Mouse (Mus musculus): Measurements from ENCODE around the gene Nwd2. TPM values are rescaled to one million over a fixed set of nuclear protein-coding genes. Genes with fewer than 3 reads are reported as not detected.

Nwd2 gene
- total and polyA plus RNA-seq, 3 experiments = 0.22 TPM; not detected in 2

DNA sequence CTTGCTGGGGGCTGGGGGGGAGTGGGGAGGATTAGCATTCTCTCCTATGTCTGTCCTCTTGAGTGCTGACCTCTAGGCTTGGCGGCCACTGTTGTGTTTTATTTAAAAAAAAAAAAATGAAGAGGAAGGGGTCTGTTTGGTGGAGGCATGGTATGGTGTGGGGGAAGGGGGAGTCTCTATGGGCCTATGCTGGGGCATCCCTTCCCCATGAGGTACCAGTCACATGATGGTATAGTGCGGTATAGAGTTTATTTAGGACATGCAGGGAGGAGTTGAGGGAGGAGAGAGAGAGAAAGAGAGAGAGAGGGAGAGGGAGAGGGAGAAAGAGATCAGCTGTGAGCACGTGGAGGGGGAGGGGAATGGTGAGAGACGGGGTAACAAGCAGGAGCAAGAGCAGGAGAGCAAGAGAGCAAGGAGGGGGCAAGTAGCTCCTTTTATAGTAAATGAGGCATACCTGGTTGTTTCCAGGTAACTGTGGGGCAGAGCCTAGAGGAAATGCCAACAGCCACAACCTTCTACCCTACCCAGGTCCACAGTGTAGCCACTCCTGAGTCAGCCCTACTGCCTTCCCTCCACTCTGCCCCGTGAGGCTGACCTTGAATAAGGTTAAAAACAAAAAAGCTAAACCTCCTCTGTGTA is 178.6 kb downstream of the Nwd2 start:
- no peaks in the 10 kb centered on the region for H3K4me1 ChIP-seq (ENCODE audit: insufficient read depth, low read depth, low read length)
- no peak for TF ChIP-seq POLR2AphosphoS5 (IDR thresholded peaks at IDR 0.05; ENCODE audit: insufficient replicate concordance, low read depth, low read length)
- no peak for TF ChIP-seq GATA2 (IDR thresholded peaks at IDR 0.05; ENCODE audit: borderline replicate concordance, low read depth, low read length)
- no peak for TF ChIP-seq GATA1 (IDR thresholded peaks at IDR 0.05; ENCODE audit: borderline replicate concordance, low read length)
- TF ChIP-seq CTCF (IDR thresholded peaks at IDR 0.05; ENCODE audit: low read depth, low read length) = no peak
- TF ChIP-seq TAL1 (conservative IDR thresholded peaks at IDR 0.05; ENCODE audit: low read depth, low read length) = no peak
- no peaks in the 10 kb centered on the region for H3K36me3 ChIP-seq (replicated peaks)
- ATAC-seq (ENCODE audit: extremely low read depth, insufficient number of reproducible peaks, low FRiP score, poor library complexity, severe bottlenecking) (no peak), DNase-seq (ENCODE audit: low spot score) (no peak)
- H3K27me3 ChIP-seq (ENCODE audit: insufficient read depth, low read length) = no peaks in the 10 kb centered on the region
- H3K9me3 ChIP-seq (replicated peaks) = peaks cover 3% of the 10 kb centered on the region
- no peak overlapping the region for H3K4me3 ChIP-seq (ENCODE audit: low read depth, low read length)

DNA sequence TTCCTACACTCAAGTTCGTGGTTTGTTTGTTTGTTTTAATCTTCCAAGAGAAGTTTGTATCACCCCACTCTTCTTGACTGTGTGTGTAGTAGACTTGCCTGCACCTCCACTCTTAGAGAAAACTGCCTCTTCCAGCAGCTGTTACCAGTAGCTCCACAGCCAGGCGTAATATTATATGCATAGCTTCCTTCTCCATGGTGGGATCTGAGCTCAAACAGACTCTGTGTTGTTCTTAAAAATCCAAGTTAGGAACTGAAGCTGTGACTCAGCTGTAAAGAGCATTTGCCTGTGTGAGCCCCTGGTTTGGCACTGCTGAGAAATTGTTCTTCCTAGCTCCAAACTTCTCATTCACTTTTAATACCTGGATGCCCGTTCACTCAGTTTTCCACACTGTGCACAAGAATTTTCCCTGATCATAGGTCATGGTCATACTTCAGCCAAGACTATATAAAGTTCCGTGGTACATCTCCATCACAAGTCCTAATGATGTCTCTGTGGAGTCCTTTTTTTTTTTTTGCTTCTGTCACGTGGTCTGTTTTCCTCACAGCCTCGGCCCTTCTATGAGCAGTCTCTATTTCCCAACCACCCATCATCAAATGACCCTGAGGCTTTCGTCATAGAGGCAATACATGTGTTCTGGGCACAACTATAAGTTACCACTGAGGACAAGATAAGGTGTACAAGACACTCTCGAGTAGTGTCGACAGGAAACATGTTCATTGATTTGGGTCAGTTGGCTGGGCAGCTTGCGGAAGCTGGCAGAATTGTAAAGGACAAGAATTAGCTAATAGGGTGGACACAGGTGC is 179.7 kb downstream of the Nwd2 start:
- Histone ChIP-seq H3K36me3 (replicated peaks) (no peaks in the 10 kb centered on the region), H3K9me3 (replicated peaks) (peaks cover 3% of the 10 kb centered on the region), H3K4me3 (ENCODE audit: low read depth, low read length) (no peak overlapping the region), H3K4me1 (ENCODE audit: insufficient read depth, low read depth, low read length) (no peaks in the 10 kb centered on the region), H3K27me3 (ENCODE audit: insufficient read depth, low read length) (no peaks in the 10 kb centered on the region)
- no peak for DNase-seq (ENCODE audit: low spot score)
- ATAC-seq (ENCODE audit: extremely low read depth, insufficient number of reproducible peaks, low FRiP score, poor library complexity, severe bottlenecking) = no peak
- TF ChIP-seq GATA1 (IDR thresholded peaks at IDR 0.05; ENCODE audit: borderline replicate concordance, low read length) (no peak), TAL1 (conservative IDR thresholded peaks at IDR 0.05; ENCODE audit: low read depth, low read length) (no peak), POLR2AphosphoS5 (IDR thresholded peaks at IDR 0.05; ENCODE audit: insufficient replicate concordance, low read depth, low read length) (no peak), GATA2 (IDR thresholded peaks at IDR 0.05; ENCODE audit: borderline replicate concordance, low read depth, low read length) (no peak), CTCF (IDR thresholded peaks at IDR 0.05; ENCODE audit: low read depth, low read length) (no peak)

DNA sequence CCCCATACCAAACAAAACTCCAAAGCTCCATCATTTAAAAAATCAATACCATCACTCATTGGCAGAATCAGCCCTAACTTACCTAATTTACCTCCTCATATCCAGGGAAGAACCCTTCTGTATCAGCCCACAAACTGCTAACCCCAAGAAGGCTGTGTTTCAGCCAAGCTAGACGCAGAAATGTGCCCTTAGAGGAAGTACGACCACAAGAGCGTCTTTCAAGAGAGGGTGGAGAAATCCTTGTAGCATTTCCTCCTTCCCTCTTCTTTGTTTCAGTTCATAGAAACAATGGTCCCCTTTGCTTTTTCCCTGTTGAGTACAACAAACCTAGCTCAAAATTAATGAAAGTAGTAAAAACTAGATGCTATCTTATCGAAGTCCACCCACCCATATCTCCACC is 182.2 kb downstream of the Nwd2 start:
- no peaks in the 10 kb centered on the region for H3K36me3 ChIP-seq (replicated peaks)
- H3K4me3 ChIP-seq (ENCODE audit: low read depth, low read length) = no peak overlapping the region
- no peak for DNase-seq (ENCODE audit: low spot score)
- no peaks in the 10 kb centered on the region for H3K4me1 ChIP-seq (ENCODE audit: insufficient read depth, low read depth, low read length)
- H3K9me3 ChIP-seq (replicated peaks) = no peaks in the 10 kb centered on the region; the same call in 1 of the 2 replicates
- no peak for ATAC-seq (ENCODE audit: extremely low read depth, insufficient number of reproducible peaks, low FRiP score, poor library complexity, severe bottlenecking)
- TF ChIP-seq TAL1 (conservative IDR thresholded peaks at IDR 0.05; ENCODE audit: low read depth, low read length) = no peak
- H3K27me3 ChIP-seq (ENCODE audit: insufficient read depth, low read length) = no peaks in the 10 kb centered on the region

DNA sequence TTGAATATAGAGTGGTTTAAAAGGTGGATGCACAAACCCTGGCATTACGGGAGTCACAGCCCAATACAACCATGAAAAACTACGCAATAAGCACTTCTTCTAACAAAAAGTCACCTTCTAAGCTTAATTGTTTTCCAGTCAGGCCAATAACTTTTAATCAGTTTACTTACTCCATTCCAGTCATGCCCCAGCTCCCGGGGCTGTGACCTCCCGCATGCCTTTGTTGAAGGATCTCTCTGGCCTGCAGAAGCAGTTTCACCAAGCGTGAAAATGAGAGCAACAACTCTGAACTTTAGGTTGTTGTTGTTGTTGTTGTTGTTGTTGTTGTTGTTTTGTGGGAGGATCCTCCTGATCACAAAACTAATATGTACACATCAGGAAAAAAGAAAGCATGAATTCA is 185.1 kb downstream of the Nwd2 start:
- TF ChIP-seq TAL1 (conservative IDR thresholded peaks at IDR 0.05; ENCODE audit: low read depth, low read length) = no peak
- TF ChIP-seq GATA1 (IDR thresholded peaks at IDR 0.05; ENCODE audit: borderline replicate concordance, low read length) = no peak
- no peak for TF ChIP-seq GATA2 (IDR thresholded peaks at IDR 0.05; ENCODE audit: borderline replicate concordance, low read depth, low read length)
- TF ChIP-seq POLR2AphosphoS5 (IDR thresholded peaks at IDR 0.05; ENCODE audit: insufficient replicate concordance, low read depth, low read length) = no peak
- no peak for TF ChIP-seq CTCF (IDR thresholded peaks at IDR 0.05; ENCODE audit: low read depth, low read length)
- H3K36me3 ChIP-seq (replicated peaks) = no peaks in the 10 kb centered on the region
- H3K27me3 ChIP-seq (ENCODE audit: insufficient read depth, low read length) = no peaks in the 10 kb centered on the region
- ATAC-seq (ENCODE audit: extremely low read depth, insufficient number of reproducible peaks, low FRiP score, poor library complexity, severe bottlenecking) (no peak), DNase-seq (ENCODE audit: low spot score) (no peak)
- no peaks in the 10 kb centered on the region for H3K4me1 ChIP-seq (ENCODE audit: insufficient read depth, low read depth, low read length)
- no peaks in the 10 kb centered on the region; the same call in 1 of the 2 replicates for H3K9me3 ChIP-seq (replicated peaks)
- no peak overlapping the region for H3K4me3 ChIP-seq (ENCODE audit: low read depth, low read length)

DNA sequence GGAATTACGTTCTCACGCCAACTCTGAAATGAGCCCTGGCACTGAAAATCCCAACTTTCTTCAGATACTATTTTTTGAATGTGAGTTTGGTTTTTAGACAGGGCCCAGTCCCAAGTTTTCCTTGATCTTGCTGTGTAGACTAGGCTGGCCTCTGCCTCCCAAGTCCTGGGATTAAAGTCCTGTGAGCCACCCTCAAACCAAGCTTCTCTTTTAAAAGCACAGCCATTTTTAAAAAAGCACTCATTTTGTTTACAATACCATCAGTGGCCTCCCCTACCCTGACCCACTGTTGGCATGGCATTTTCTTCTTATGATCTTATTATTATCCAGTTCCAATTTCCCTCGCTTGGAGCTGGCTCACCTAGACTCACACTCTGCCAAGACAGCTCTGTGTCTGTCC is 185.5 kb downstream of the Nwd2 start:
- Histone ChIP-seq H3K4me3 (ENCODE audit: low read depth, low read length) (no peak overlapping the region), H3K36me3 (replicated peaks) (no peaks in the 10 kb centered on the region), H3K4me1 (ENCODE audit: insufficient read depth, low read depth, low read length) (no peaks in the 10 kb centered on the region), H3K9me3 (replicated peaks) (no peaks in the 10 kb centered on the region; the same call in 1 of the 2 replicates), H3K27me3 (ENCODE audit: insufficient read depth, low read length) (no peaks in the 10 kb centered on the region)
- ATAC-seq (ENCODE audit: extremely low read depth, insufficient number of reproducible peaks, low FRiP score, poor library complexity, severe bottlenecking) = no peak
- no peak for DNase-seq (ENCODE audit: low spot score)
- no peak for TF ChIP-seq GATA1 (IDR thresholded peaks at IDR 0.05; ENCODE audit: borderline replicate concordance, low read length)

DNA sequence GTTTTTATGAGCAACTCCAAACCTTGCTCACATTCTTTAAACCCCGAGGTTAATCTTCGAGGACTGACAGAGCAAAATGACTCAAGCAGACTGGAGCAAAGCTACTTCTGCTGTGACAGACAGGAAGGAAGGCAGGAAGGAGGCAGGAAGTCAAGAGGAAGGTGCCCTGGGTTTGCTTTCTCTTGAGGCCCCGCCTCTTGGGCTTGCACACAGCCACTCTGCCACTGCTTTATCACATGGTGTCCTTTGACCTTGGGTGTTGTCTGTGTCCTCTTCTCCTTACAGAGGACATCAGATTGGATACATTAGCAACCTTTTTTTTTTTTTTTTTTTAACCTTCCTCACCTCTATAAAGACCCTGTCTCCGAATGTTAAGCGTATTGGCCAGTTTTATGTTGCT is 188.2 kb downstream of the Nwd2 start:
- ATAC-seq (ENCODE audit: extremely low read depth, insufficient number of reproducible peaks, low FRiP score, poor library complexity, severe bottlenecking) = no peak

More for the DNA sequence above, 188.2 kb downstream of the Nwd2 start:
- TF ChIP-seq GATA2 (IDR thresholded peaks at IDR 0.05; ENCODE audit: borderline replicate concordance, low read depth, low read length) = no peak
- no peak for TF ChIP-seq TAL1 (conservative IDR thresholded peaks at IDR 0.05; ENCODE audit: low read depth, low read length)
- TF ChIP-seq CTCF (IDR thresholded peaks at IDR 0.05; ENCODE audit: low read depth, low read length) = no peak
- no peak for TF ChIP-seq POLR2AphosphoS5 (IDR thresholded peaks at IDR 0.05; ENCODE audit: insufficient replicate concordance, low read depth, low read length)
- no peak for TF ChIP-seq GATA1 (IDR thresholded peaks at IDR 0.05; ENCODE audit: borderline replicate concordance, low read length)
- Histone ChIP-seq H3K36me3 (replicated peaks) (no peaks in the 10 kb centered on the region), H3K4me3 (ENCODE audit: low read depth, low read length) (no peak overlapping the region), H3K4me1 (ENCODE audit: insufficient read depth, low read depth, low read length) (no peaks in the 10 kb centered on the region), H3K27me3 (ENCODE audit: insufficient read depth, low read length) (no peaks in the 10 kb centered on the region), H3K9me3 (replicated peaks) (no peaks in the 10 kb centered on the region)
- no peak for DNase-seq (ENCODE audit: low spot score)
